Mouse (Mus musculus): ENCODE results near the gene Dzip1. TPM values are rescaled to one million over a fixed set of nuclear protein-coding genes. Genes with fewer than 3 reads are reported as not detected.

The Dzip1 gene
- polyA plus RNA-seq, 1 experiment from 2014 or later: 27.3 TPM

DNA sequence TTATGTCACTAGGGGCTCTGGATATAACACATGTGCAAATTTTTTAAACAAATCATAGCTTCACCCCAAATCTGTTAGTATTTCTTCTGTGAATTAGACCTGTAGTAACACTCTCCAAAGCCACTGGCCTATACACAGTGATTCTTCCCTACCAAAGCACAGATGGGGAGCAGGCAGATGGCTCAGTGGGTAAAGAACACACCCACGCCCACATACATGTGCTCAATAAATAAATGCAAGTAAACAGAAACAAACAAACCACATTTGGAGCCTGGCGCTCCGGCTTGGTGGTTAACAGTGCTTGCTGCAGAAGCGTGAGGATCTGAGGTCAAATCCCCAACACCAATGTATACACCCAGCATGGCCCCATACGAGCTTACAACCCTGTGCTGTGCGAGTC, 13.7 kb downstream of the Dzip1 start:
- Histone ChIP-seq H3K4me1 (ENCODE audit: control insufficient read depth, insufficient read depth, low read length) (no peaks in the 10 kb centered on the region), H3K27ac (ENCODE audit: low read length) (no peak overlapping the region), H3K9me3 (ENCODE audit: control insufficient read depth, low read depth, low read length) (no peaks in the 10 kb centered on the region), H3K9ac (replicated peaks; ENCODE audit: low read depth, low read length) (no peak overlapping the region), H3K4me3 (ENCODE audit: low read depth, low read length) (no peak overlapping the region), H3K27me3 (ENCODE audit: control insufficient read depth, insufficient read depth, low read length) (no peaks in the 10 kb centered on the region), H3K36me3 (ENCODE audit: control insufficient read depth, insufficient read depth, low read length) (peaks cover 16% of the 10 kb centered on the region; the same call in 1 of the 2 replicates), H3K4me2 (replicated peaks; ENCODE audit: low read depth, low read length) (no peak overlapping the region)
- ATAC-seq (ENCODE audit: insufficient number of reproducible peaks, insufficient read depth, low FRiP score, low read depth): no peak
- 85% methylated on average over 6 of the region's 6 CpGs for WGBS

GRCm38 (mm10) chr14:118910332-118911222, 14.7 kb downstream of the Dzip1 start:
- H3K36me3 ChIP-seq (ENCODE audit: control insufficient read depth, insufficient read depth, low read length): peaks cover 16% of the 10 kb centered on the region; the same call in 1 of the 2 replicates
- H3K9me3 ChIP-seq (ENCODE audit: control insufficient read depth, low read depth, low read length): no peaks in the 10 kb centered on the region
- H3K4me2 ChIP-seq (replicated peaks; ENCODE audit: low read depth, low read length): no peak overlapping the region
- no peak overlapping the region for H3K9ac ChIP-seq (replicated peaks; ENCODE audit: low read depth, low read length)
- H3K4me3 ChIP-seq (ENCODE audit: low read depth, low read length): no peak overlapping the region
- H3K27me3 ChIP-seq (ENCODE audit: control insufficient read depth, insufficient read depth, low read length): no peaks in the 10 kb centered on the region
- WGBS: 56% methylated on average over 29 of the region's 29 CpGs
- H3K4me1 ChIP-seq (ENCODE audit: control insufficient read depth, insufficient read depth, low read length): no peaks in the 10 kb centered on the region
- H3K27ac ChIP-seq (ENCODE audit: low read length): no peak overlapping the region
- no peak; the same call in 1 of the 2 replicates for ATAC-seq (ENCODE audit: insufficient number of reproducible peaks, insufficient read depth, low FRiP score, low read depth)

GRCm38 (mm10) chr14:118909872-118910271, 15.4 kb downstream of the Dzip1 start:
- no peaks in the 10 kb centered on the region for H3K4me1 ChIP-seq (ENCODE audit: control insufficient read depth, insufficient read depth, low read length)
- no peaks in the 10 kb centered on the region for H3K9me3 ChIP-seq (ENCODE audit: control insufficient read depth, low read depth, low read length)
- no peak overlapping the region for H3K4me2 ChIP-seq (replicated peaks; ENCODE audit: low read depth, low read length)
- H3K4me3 ChIP-seq (ENCODE audit: low read depth, low read length): no peak overlapping the region
- 54% methylated on average over 8 of the region's 8 CpGs for WGBS
- peaks cover 16% of the 10 kb centered on the region; the same call in 1 of the 2 replicates for H3K36me3 ChIP-seq (ENCODE audit: control insufficient read depth, insufficient read depth, low read length)
- H3K9ac ChIP-seq (replicated peaks; ENCODE audit: low read depth, low read length): no peak overlapping the region
- no peak overlapping the region for H3K27ac ChIP-seq (ENCODE audit: low read length)
- no peak for ATAC-seq (ENCODE audit: insufficient number of reproducible peaks, insufficient read depth, low FRiP score, low read depth)
- H3K27me3 ChIP-seq (ENCODE audit: control insufficient read depth, insufficient read depth, low read length): no peaks in the 10 kb centered on the region

GRCm38 (mm10) chr14:118907592-118907991, 17.7 kb downstream of the Dzip1 start:
- Histone ChIP-seq H3K4me3 (ENCODE audit: low read depth, low read length) (no peak overlapping the region), H3K36me3 (ENCODE audit: control insufficient read depth, insufficient read depth, low read length) (peaks cover 22% of the 10 kb centered on the region; the same call in 1 of the 2 replicates), H3K4me1 (ENCODE audit: control insufficient read depth, insufficient read depth, low read length) (no peaks in the 10 kb centered on the region), H3K4me2 (replicated peaks; ENCODE audit: low read depth, low read length) (no peak overlapping the region), H3K9me3 (ENCODE audit: control insufficient read depth, low read depth, low read length) (no peaks in the 10 kb centered on the region), H3K27me3 (ENCODE audit: control insufficient read depth, insufficient read depth, low read length) (no peaks in the 10 kb centered on the region), H3K9ac (replicated peaks; ENCODE audit: low read depth, low read length) (no peak overlapping the region), H3K27ac (ENCODE audit: low read length) (no peak overlapping the region)
- WGBS: 72% methylated on average over 8 of the region's 8 CpGs
- ATAC-seq (ENCODE audit: insufficient number of reproducible peaks, insufficient read depth, low FRiP score, low read depth): no peak

GRCm38 (mm10) chr14:118903867-118904562, 21.2 kb downstream of the Dzip1 start:
- H3K4me2 ChIP-seq (replicated peaks; ENCODE audit: low read depth, low read length): no peak overlapping the region
- H3K27me3 ChIP-seq (ENCODE audit: control insufficient read depth, insufficient read depth, low read length): no peaks in the 10 kb centered on the region
- 72% methylated on average over 6 of the region's 6 CpGs for WGBS
- H3K4me3 ChIP-seq (ENCODE audit: low read depth, low read length): no peak overlapping the region
- H3K4me1 ChIP-seq (ENCODE audit: control insufficient read depth, insufficient read depth, low read length): no peaks in the 10 kb centered on the region
- H3K9me3 ChIP-seq (ENCODE audit: control insufficient read depth, low read depth, low read length): 0 out of 2 replicates have a peak, but pooled peaks cover 3% of the 10 kb centered on the region
- H3K9ac ChIP-seq (replicated peaks; ENCODE audit: low read depth, low read length): no peak overlapping the region
- ATAC-seq (ENCODE audit: insufficient number of reproducible peaks, insufficient read depth, low FRiP score, low read depth): no peak
- H3K36me3 ChIP-seq (ENCODE audit: control insufficient read depth, insufficient read depth, low read length): peaks cover 27% of the 10 kb centered on the region
- no peak overlapping the region for H3K27ac ChIP-seq (ENCODE audit: low read length)

GRCm38 (mm10) chr14:118903397-118903796, 21.9 kb downstream of the Dzip1 start:
- 81% methylated on average over 3 of the region's 3 CpGs for WGBS
- ATAC-seq (ENCODE audit: insufficient number of reproducible peaks, insufficient read depth, low FRiP score, low read depth): no peak
- Histone ChIP-seq H3K36me3 (ENCODE audit: control insufficient read depth, insufficient read depth, low read length) (peaks cover 27% of the 10 kb centered on the region), H3K4me3 (ENCODE audit: low read depth, low read length) (no peak overlapping the region), H3K27ac (ENCODE audit: low read length) (no peak overlapping the region), H3K27me3 (ENCODE audit: control insufficient read depth, insufficient read depth, low read length) (no peaks in the 10 kb centered on the region), H3K9me3 (ENCODE audit: control insufficient read depth, low read depth, low read length) (0 out of 2 replicates have a peak, but pooled peaks cover 3% of the 10 kb centered on the region), H3K4me2 (replicated peaks; ENCODE audit: low read depth, low read length) (no peak overlapping the region), H3K9ac (replicated peaks; ENCODE audit: low read depth, low read length) (no peak overlapping the region), H3K4me1 (ENCODE audit: control insufficient read depth, insufficient read depth, low read length) (no peaks in the 10 kb centered on the region)

GRCm38 (mm10) chr14:118900911-118901310, 24.3 kb downstream of the Dzip1 start:
- H3K27me3 ChIP-seq (ENCODE audit: control insufficient read depth, insufficient read depth, low read length): no peaks in the 10 kb centered on the region
- 0 out of 2 replicates have a peak, but pooled peaks cover 3% of the 10 kb centered on the region for H3K9me3 ChIP-seq (ENCODE audit: control insufficient read depth, low read depth, low read length)
- no peaks in the 10 kb centered on the region for H3K4me1 ChIP-seq (ENCODE audit: control insufficient read depth, insufficient read depth, low read length)
- H3K4me2 ChIP-seq (replicated peaks; ENCODE audit: low read depth, low read length): no peak overlapping the region
- no peak overlapping the region for H3K9ac ChIP-seq (replicated peaks; ENCODE audit: low read depth, low read length)
- H3K27ac ChIP-seq (ENCODE audit: low read length): no peak overlapping the region
- no peak for ATAC-seq (ENCODE audit: insufficient number of reproducible peaks, insufficient read depth, low FRiP score, low read depth)
- 97% methylated on average over 1 of the region's 1 CpGs for WGBS
- no peak overlapping the region for H3K4me3 ChIP-seq (ENCODE audit: low read depth, low read length)
- H3K36me3 ChIP-seq (ENCODE audit: control insufficient read depth, insufficient read depth, low read length): peaks cover 24% of the 10 kb centered on the region

DNA sequence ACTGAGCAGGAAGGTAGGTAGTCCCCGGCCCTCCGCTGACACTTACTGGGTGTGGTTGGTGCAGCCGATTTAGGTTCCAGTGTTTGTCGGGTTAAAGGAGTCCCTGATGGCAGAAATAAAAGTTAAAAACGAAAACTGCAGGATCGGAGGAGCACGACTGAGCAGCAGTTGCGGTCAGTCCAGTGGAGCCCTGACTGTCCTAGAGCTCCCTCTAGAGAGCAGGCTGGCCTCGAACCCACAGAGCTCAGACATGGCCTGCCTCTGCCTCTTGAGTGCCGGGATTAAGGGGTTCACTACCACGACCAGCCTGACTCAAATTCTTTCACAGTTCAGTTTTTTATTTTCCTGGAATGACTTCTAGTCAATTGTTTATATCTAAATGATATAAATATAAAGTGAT, 25.3 kb downstream of the Dzip1 start:
- Histone ChIP-seq H3K4me3 (ENCODE audit: low read depth, low read length) (no peak overlapping the region), H3K27ac (ENCODE audit: low read length) (no peak overlapping the region), H3K4me1 (ENCODE audit: control insufficient read depth, insufficient read depth, low read length) (no peaks in the 10 kb centered on the region), H3K4me2 (replicated peaks; ENCODE audit: low read depth, low read length) (no peak overlapping the region), H3K9me3 (ENCODE audit: control insufficient read depth, low read depth, low read length) (0 out of 2 replicates have a peak, but pooled peaks cover 3% of the 10 kb centered on the region), H3K36me3 (ENCODE audit: control insufficient read depth, insufficient read depth, low read length) (peaks cover 28% of the 10 kb centered on the region), H3K27me3 (ENCODE audit: control insufficient read depth, insufficient read depth, low read length) (no peaks in the 10 kb centered on the region), H3K9ac (replicated peaks; ENCODE audit: low read depth, low read length) (no peak overlapping the region)
- ATAC-seq (ENCODE audit: insufficient number of reproducible peaks, insufficient read depth, low FRiP score, low read depth): no peak
- 79% methylated on average over 11 of the region's 11 CpGs for WGBS
